Mouse (Mus musculus): ENCODE results near the gene Coa5. TPM values are rescaled to one million over a fixed set of nuclear protein-coding genes. Genes with fewer than 3 reads are reported as not detected.
A peak's percentile ranks its signal among the peaks of the same experiment; 100 is the strongest.

The Coa5 gene
- polyA plus RNA-seq, 1 experiment from 2014 or later: 71.8 TPM

- no peak for DNase-seq (ENCODE audit: low spot score)
- Histone ChIP-seq H3K4me1 (replicated peaks; ENCODE audit: control insufficient read depth, insufficient read depth, low read length) (no peaks in the 10 kb centered on the region), H3K9me3 (ENCODE audit: control insufficient read depth, low read length) (no peaks in the 10 kb centered on the region), H3K27ac (ENCODE audit: low read depth, low read length) (no peak overlapping the region), H3K9ac (ENCODE audit: low read depth, low read length) (no peak overlapping the region), H3K27me3 (replicated peaks; ENCODE audit: control insufficient read depth, insufficient read depth, low read length) (no peaks in the 10 kb centered on the region), H3K36me3 (ENCODE audit: control insufficient read depth, insufficient read depth, low read length) (no peaks in the 10 kb centered on the region), H3K4me2 (no peak overlapping the region), H3K4me3 (ENCODE audit: low read depth, low read length) (no peak overlapping the region)
- no peak for ATAC-seq (replicated peaks; ENCODE audit: low FRiP score)
- WGBS: 75% methylated on average over 10 of the region's 10 CpGs
Observed at GRCm38 (mm10) chr1:37448361-37449095, 18.6 kb upstream of the Coa5 start.

GRCm38 (mm10) chr1:37442848-37443835 lies 13.2 kb upstream of the Coa5 start:
- Histone ChIP-seq H3K27ac (ENCODE audit: low read depth, low read length) (peak overlapping the region; percentile 53; the same call in 1 of the 2 replicates), H3K27me3 (replicated peaks; ENCODE audit: control insufficient read depth, insufficient read depth, low read length) (no peaks in the 10 kb centered on the region), H3K4me1 (replicated peaks; ENCODE audit: control insufficient read depth, insufficient read depth, low read length) (no peaks in the 10 kb centered on the region), H3K4me3 (ENCODE audit: low read depth, low read length) (no peak overlapping the region), H3K9me3 (ENCODE audit: control insufficient read depth, low read length) (no peaks in the 10 kb centered on the region), H3K4me2 (no peak overlapping the region; the same call in 1 of the 2 replicates), H3K36me3 (ENCODE audit: control insufficient read depth, insufficient read depth, low read length) (peaks cover 8% of the 10 kb centered on the region; the same call in 1 of the 2 replicates), H3K9ac (ENCODE audit: low read depth, low read length) (no peak overlapping the region)
- ATAC-seq (replicated peaks; ENCODE audit: low FRiP score) (peak; percentile 68), DNase-seq (ENCODE audit: low spot score) (no peak)
- 81% methylated on average over 16 of the region's 16 CpGs for WGBS

- H3K36me3 ChIP-seq (ENCODE audit: control insufficient read depth, insufficient read depth, low read length): peaks cover 44% of the 10 kb centered on the region
Observed at GRCm38 (mm10) chr1:37436419-37436818, 6.5 kb upstream of the Coa5 start.

GRCm38 (mm10) chr1:37430297-37430840 lies 466 bp upstream of the Coa5 start:
- WGBS: 2% methylated on average over 40 of the region's 40 CpGs
- DNase-seq (ENCODE audit: low spot score) (no peak), ATAC-seq (replicated peaks; ENCODE audit: low FRiP score) (peak; percentile 70)
- peak overlapping the region; percentile 90 for H3K4me3 ChIP-seq (ENCODE audit: low read depth, low read length)
- no peaks in the 10 kb centered on the region for H3K27me3 ChIP-seq (replicated peaks; ENCODE audit: control insufficient read depth, insufficient read depth, low read length)
- peak overlapping the region; percentile 71 for H3K4me2 ChIP-seq
- peak overlapping the region; percentile 79 for H3K27ac ChIP-seq (ENCODE audit: low read depth, low read length)
- peaks cover 7% of the 10 kb centered on the region for H3K4me1 ChIP-seq (replicated peaks; ENCODE audit: control insufficient read depth, insufficient read depth, low read length)
- H3K9me3 ChIP-seq (ENCODE audit: control insufficient read depth, low read length): no peaks in the 10 kb centered on the region
- peaks cover 22% of the 10 kb centered on the region for H3K36me3 ChIP-seq (ENCODE audit: control insufficient read depth, insufficient read depth, low read length)
- peak overlapping the region; percentile 90 for H3K9ac ChIP-seq (ENCODE audit: low read depth, low read length)

More at GRCm38 (mm10) chr1:37436419-37436818, 6.5 kb upstream of the Coa5 start:
- Histone ChIP-seq H3K9ac (ENCODE audit: low read depth, low read length) (no peak overlapping the region), H3K4me3 (ENCODE audit: low read depth, low read length) (no peak overlapping the region), H3K9me3 (ENCODE audit: control insufficient read depth, low read length) (no peaks in the 10 kb centered on the region), H3K27me3 (replicated peaks; ENCODE audit: control insufficient read depth, insufficient read depth, low read length) (no peaks in the 10 kb centered on the region), H3K4me2 (peak overlapping the region; percentile 20), H3K4me1 (replicated peaks; ENCODE audit: control insufficient read depth, insufficient read depth, low read length) (peaks cover 10% of the 10 kb centered on the region), H3K27ac (ENCODE audit: low read depth, low read length) (no peak overlapping the region; the same call in 1 of the 2 replicates)
- no peak for DNase-seq (ENCODE audit: low spot score)
- WGBS: 71% methylated on average over 3 of the region's 3 CpGs
- peak; percentile 91 for ATAC-seq (replicated peaks; ENCODE audit: low FRiP score)

- WGBS: 48% methylated on average over 2 of the region's 2 CpGs
- Histone ChIP-seq H3K27ac (ENCODE audit: low read depth, low read length) (no peak overlapping the region; the same call in 1 of the 2 replicates), H3K4me1 (replicated peaks; ENCODE audit: control insufficient read depth, insufficient read depth, low read length) (peaks cover 7% of the 10 kb centered on the region)
Observed at GRCm38 (mm10) chr1:37428911-37429310, 992 bp downstream of the Coa5 start.

GRCm38 (mm10) chr1:37427144-37427875 lies 2.6 kb downstream of the Coa5 start:
- Histone ChIP-seq H3K9ac (ENCODE audit: low read depth, low read length) (no peak overlapping the region), H3K9me3 (ENCODE audit: control insufficient read depth, low read length) (peaks cover 4% of the 10 kb centered on the region; the same call in 1 of the 2 replicates), H3K4me1 (replicated peaks; ENCODE audit: control insufficient read depth, insufficient read depth, low read length) (peaks cover 7% of the 10 kb centered on the region), H3K27me3 (replicated peaks; ENCODE audit: control insufficient read depth, insufficient read depth, low read length) (no peaks in the 10 kb centered on the region), H3K36me3 (ENCODE audit: control insufficient read depth, insufficient read depth, low read length) (peaks cover 16% of the 10 kb centered on the region), H3K4me3 (ENCODE audit: low read depth, low read length) (no peak overlapping the region), H3K4me2 (peak overlapping the region; percentile 17), H3K27ac (ENCODE audit: low read depth, low read length) (no peak overlapping the region)
- ATAC-seq (replicated peaks; ENCODE audit: low FRiP score) (no peak), DNase-seq (ENCODE audit: low spot score) (no peak)
- 89% methylated on average over 8 of the region's 8 CpGs for WGBS

More at GRCm38 (mm10) chr1:37428911-37429310, 992 bp downstream of the Coa5 start:
- H3K36me3 ChIP-seq (ENCODE audit: control insufficient read depth, insufficient read depth, low read length): peaks cover 25% of the 10 kb centered on the region
- peak overlapping the region; percentile 71 for H3K4me2 ChIP-seq
- H3K27me3 ChIP-seq (replicated peaks; ENCODE audit: control insufficient read depth, insufficient read depth, low read length): no peaks in the 10 kb centered on the region
- peak overlapping the region; percentile 90 for H3K9ac ChIP-seq (ENCODE audit: low read depth, low read length)
- peaks cover 4% of the 10 kb centered on the region; the same call in 1 of the 2 replicates for H3K9me3 ChIP-seq (ENCODE audit: control insufficient read depth, low read length)
- ATAC-seq (replicated peaks; ENCODE audit: low FRiP score) (no peak), DNase-seq (ENCODE audit: low spot score) (no peak)
- H3K4me3 ChIP-seq (ENCODE audit: low read depth, low read length): peak overlapping the region; percentile 90

- ATAC-seq (replicated peaks; ENCODE audit: low FRiP score): no peak; the same call in 1 of the 2 replicates
- no peak overlapping the region for H3K9ac ChIP-seq (ENCODE audit: low read depth, low read length)
- H3K9me3 ChIP-seq (ENCODE audit: control insufficient read depth, low read length): peaks cover 4% of the 10 kb centered on the region; the same call in 1 of the 2 replicates
- DNase-seq (ENCODE audit: low spot score): no peak
- peaks cover 30% of the 10 kb centered on the region for H3K36me3 ChIP-seq (ENCODE audit: control insufficient read depth, insufficient read depth, low read length)
- no peak overlapping the region for H3K4me2 ChIP-seq
- no peak overlapping the region for H3K27ac ChIP-seq (ENCODE audit: low read depth, low read length)
- H3K4me1 ChIP-seq (replicated peaks; ENCODE audit: control insufficient read depth, insufficient read depth, low read length): no peaks in the 10 kb centered on the region; the same call in 1 of the 2 replicates
- H3K27me3 ChIP-seq (replicated peaks; ENCODE audit: control insufficient read depth, insufficient read depth, low read length): no peaks in the 10 kb centered on the region
- H3K4me3 ChIP-seq (ENCODE audit: low read depth, low read length): no peak overlapping the region
- WGBS: 93% methylated on average over 1 of the region's 1 CpGs
Observed at GRCm38 (mm10) chr1:37419420-37419819, 10.5 kb downstream of the Coa5 start.

- no peaks in the 10 kb centered on the region for H3K9me3 ChIP-seq (ENCODE audit: control insufficient read depth, low read length)
- no peak overlapping the region for H3K4me3 ChIP-seq (ENCODE audit: low read depth, low read length)
- ATAC-seq (replicated peaks; ENCODE audit: low FRiP score) (no peak), DNase-seq (ENCODE audit: low spot score) (no peak)
- H3K27me3 ChIP-seq (replicated peaks; ENCODE audit: control insufficient read depth, insufficient read depth, low read length): no peaks in the 10 kb centered on the region
- no peak overlapping the region for H3K4me2 ChIP-seq
- no peak overlapping the region for H3K27ac ChIP-seq (ENCODE audit: low read depth, low read length)
- H3K4me1 ChIP-seq (replicated peaks; ENCODE audit: control insufficient read depth, insufficient read depth, low read length): no peaks in the 10 kb centered on the region
- no peak overlapping the region for H3K9ac ChIP-seq (ENCODE audit: low read depth, low read length)
- WGBS: 82% methylated on average over 1 of the region's 1 CpGs
- H3K36me3 ChIP-seq (ENCODE audit: control insufficient read depth, insufficient read depth, low read length): peaks cover 18% of the 10 kb centered on the region
Observed at GRCm38 (mm10) chr1:37415394-37415793, 14.5 kb downstream of the Coa5 start.
